Mouse (Mus musculus): ENCODE data around the gene Myl6b. TPM values are rescaled to one million over a fixed set of nuclear protein-coding genes. Genes with fewer than 3 reads are reported as not detected.
"Not testable (repeated sequence)": the region's sequence is repeated elsewhere in the genome, so short reads cannot be mapped to it uniquely, and the experiment has no call there.

Gene Myl6b
- polyA plus RNA-seq, 1 experiment from 2014 or later = 3.2 TPM

GRCm38 (mm10) chr10:128492633-128493311, 5.7 kb downstream of the Myl6b start:
- 13% methylated on average over 12 of the region's 12 CpGs for WGBS
- Histone ChIP-seq H3K4me3 (peak overlapping the region; percentile 69), H3K27ac (replicated peaks) (peak overlapping the region; percentile 99), H3K9ac (peak overlapping the region; percentile 92), H3K9me3 (no peaks in the 10 kb centered on the region), H3K27me3 (replicated peaks) (no peaks in the 10 kb centered on the region), H3K36me3 (peaks cover 47% of the 10 kb centered on the region), H3K4me1 (peaks cover 71% of the 10 kb centered on the region), H3K4me2 (peak overlapping the region; percentile 91)
- ATAC-seq (ENCODE audit: extremely low read depth, insufficient number of reproducible peaks, low FRiP score, low TSS enrichment) = peak; percentile 49; the same call in 1 of the 2 replicates

- peak overlapping the region; percentile 91 for H3K4me2 ChIP-seq
- H3K9me3 ChIP-seq; ATAC-seq (ENCODE audit: extremely low read depth, insufficient number of reproducible peaks, low FRiP score, low TSS enrichment); H3K27me3 ChIP-seq (replicated peaks): not testable (repeated sequence)
- peak overlapping the region; percentile 69 for H3K4me3 ChIP-seq
- H3K27ac ChIP-seq (replicated peaks) = peak overlapping the region; percentile 99
- WGBS = 21% methylated on average over 8 of the region's 8 CpGs
- peaks cover 65% of the 10 kb centered on the region for H3K4me1 ChIP-seq
- H3K9ac ChIP-seq = peak overlapping the region; percentile 92
- peaks cover 55% of the 10 kb centered on the region for H3K36me3 ChIP-seq
These were observed 6.4 kb downstream of the Myl6b start for GRCm38 (mm10) chr10:128492051-128492450.

- no peak for ATAC-seq (ENCODE audit: extremely low read depth, insufficient number of reproducible peaks, low FRiP score, low TSS enrichment)
- Histone ChIP-seq H3K4me2 (peak overlapping the region; percentile 91), H3K27me3 (replicated peaks) (no peaks in the 10 kb centered on the region), H3K27ac (replicated peaks) (peak overlapping the region; percentile 99), H3K4me3 (peak overlapping the region; percentile 69), H3K4me1 (peaks cover 59% of the 10 kb centered on the region), H3K9me3 (no peaks in the 10 kb centered on the region), H3K36me3 (peaks cover 60% of the 10 kb centered on the region), H3K9ac (peak overlapping the region; percentile 92)
- 24% methylated on average over 6 of the region's 6 CpGs for WGBS
These were observed 7.0 kb downstream of the Myl6b start for GRCm38 (mm10) chr10:128491495-128491894.

GRCm38 (mm10) chr10:128490912-128491311, 7.6 kb downstream of the Myl6b start:
- H3K9me3 ChIP-seq = no peaks in the 10 kb centered on the region
- peak overlapping the region; percentile 99 for H3K27ac ChIP-seq (replicated peaks)
- peak overlapping the region; percentile 92 for H3K9ac ChIP-seq
- peaks cover 53% of the 10 kb centered on the region for H3K4me1 ChIP-seq
- peaks cover 65% of the 10 kb centered on the region for H3K36me3 ChIP-seq
- no peaks in the 10 kb centered on the region for H3K27me3 ChIP-seq (replicated peaks)
- H3K4me3 ChIP-seq = peak overlapping the region; percentile 69
- peak overlapping the region; percentile 91 for H3K4me2 ChIP-seq
- WGBS = 34% methylated on average over 5 of the region's 5 CpGs
- no peak for ATAC-seq (ENCODE audit: extremely low read depth, insufficient number of reproducible peaks, low FRiP score, low TSS enrichment)

GRCm38 (mm10) chr10:128490232-128490631, 8.3 kb downstream of the Myl6b start:
- no peaks in the 10 kb centered on the region for H3K27me3 ChIP-seq (replicated peaks)
- ATAC-seq (ENCODE audit: extremely low read depth, insufficient number of reproducible peaks, low FRiP score, low TSS enrichment) = no peak
- peak overlapping the region; percentile 92 for H3K9ac ChIP-seq
- peaks cover 46% of the 10 kb centered on the region for H3K4me1 ChIP-seq
- WGBS = 26% methylated on average over 5 of the region's 5 CpGs
- 0 out of 2 replicates have a peak overlapping the region, but pooled peaks have one; percentile 69 for H3K4me3 ChIP-seq
- H3K4me2 ChIP-seq = peak overlapping the region; percentile 91
- H3K36me3 ChIP-seq = peaks cover 72% of the 10 kb centered on the region
- peak overlapping the region; percentile 99 for H3K27ac ChIP-seq (replicated peaks)
- no peaks in the 10 kb centered on the region for H3K9me3 ChIP-seq

- Histone ChIP-seq H3K4me3 (0 out of 2 replicates have a peak overlapping the region, but pooled peaks have one; percentile 69), H3K9ac (peak overlapping the region; percentile 92), H3K27ac (replicated peaks) (peak overlapping the region; percentile 99), H3K36me3 (peaks cover 76% of the 10 kb centered on the region), H3K4me1 (peaks cover 42% of the 10 kb centered on the region), H3K4me2 (peak overlapping the region; percentile 91), H3K9me3 (no peaks in the 10 kb centered on the region), H3K27me3 (replicated peaks) (no peaks in the 10 kb centered on the region)
- no peak for ATAC-seq (ENCODE audit: extremely low read depth, insufficient number of reproducible peaks, low FRiP score, low TSS enrichment)
- whole genome bisulfite sequencing = 39% methylated on average over 4 of the region's 4 CpGs
These were observed 8.7 kb downstream of the Myl6b start for GRCm38 (mm10) chr10:128489785-128490184.

- ATAC-seq (ENCODE audit: extremely low read depth, insufficient number of reproducible peaks, low FRiP score, low TSS enrichment) = no peak
- Histone ChIP-seq H3K4me2 (peak overlapping the region; percentile 91; the same call in 1 of the 2 replicates), H3K27ac (replicated peaks) (peak overlapping the region; percentile 99), H3K9me3 (no peaks in the 10 kb centered on the region), H3K4me3 (0 out of 2 replicates have a peak overlapping the region, but pooled peaks have one; percentile 69), H3K4me1 (peaks cover 38% of the 10 kb centered on the region), H3K36me3 (peaks cover 80% of the 10 kb centered on the region), H3K9ac (peak overlapping the region; percentile 92), H3K27me3 (replicated peaks) (no peaks in the 10 kb centered on the region)
- 57% methylated on average over 5 of the region's 5 CpGs for WGBS
These were observed 9.1 kb downstream of the Myl6b start for GRCm38 (mm10) chr10:128489380-128489779.

- ATAC-seq (ENCODE audit: extremely low read depth, insufficient number of reproducible peaks, low FRiP score, low TSS enrichment) = no peak
- Histone ChIP-seq H3K4me3 (no peak overlapping the region), H3K9me3 (no peaks in the 10 kb centered on the region), H3K9ac (0 out of 2 replicates have a peak overlapping the region, but pooled peaks have one; percentile 21), H3K4me1 (peaks cover 38% of the 10 kb centered on the region), H3K27ac (replicated peaks) (peak overlapping the region; percentile 20), H3K27me3 (replicated peaks) (no peaks in the 10 kb centered on the region), H3K4me2 (no peak overlapping the region), H3K36me3 (peaks cover 86% of the 10 kb centered on the region)
- WGBS = 83% methylated on average over 4 of the region's 4 CpGs
These were observed 9.7 kb downstream of the Myl6b start for GRCm38 (mm10) chr10:128488776-128489175.

GRCm38 (mm10) chr10:128487861-128488712, 10.4 kb downstream of the Myl6b start:
- Histone ChIP-seq H3K4me3 (no peak overlapping the region), H3K27me3 (replicated peaks) (no peaks in the 10 kb centered on the region), H3K4me1 (peaks cover 38% of the 10 kb centered on the region), H3K9ac (peak overlapping the region; percentile 21; the same call in 1 of the 2 replicates), H3K36me3 (peaks cover 93% of the 10 kb centered on the region), H3K4me2 (no peak overlapping the region), H3K9me3 (no peaks in the 10 kb centered on the region), H3K27ac (replicated peaks) (peak overlapping the region; percentile 20; the same call in 1 of the 2 replicates)
- ATAC-seq (ENCODE audit: extremely low read depth, insufficient number of reproducible peaks, low FRiP score, low TSS enrichment) = no peak
- 90% methylated on average over 22 of the region's 22 CpGs for WGBS

GRCm38 (mm10) chr10:128486370-128486769, 12.1 kb downstream of the Myl6b start:
- H3K27ac ChIP-seq (replicated peaks) = no peak overlapping the region
- peaks cover 99% of the 10 kb centered on the region for H3K36me3 ChIP-seq
- no peaks in the 10 kb centered on the region for H3K9me3 ChIP-seq
- no peaks in the 10 kb centered on the region for H3K27me3 ChIP-seq (replicated peaks)
- no peak for ATAC-seq (ENCODE audit: extremely low read depth, insufficient number of reproducible peaks, low FRiP score, low TSS enrichment)
- 73% methylated on average over 7 of the region's 7 CpGs for WGBS
- peaks cover 26% of the 10 kb centered on the region for H3K4me1 ChIP-seq
- H3K4me3 ChIP-seq = no peak overlapping the region
- no peak overlapping the region for H3K4me2 ChIP-seq
- no peak overlapping the region for H3K9ac ChIP-seq

- Histone ChIP-seq H3K27me3 (replicated peaks) (no peaks in the 10 kb centered on the region), H3K27ac (replicated peaks) (no peak overlapping the region), H3K9me3 (no peaks in the 10 kb centered on the region), H3K36me3 (peaks cover 98% of the 10 kb centered on the region), H3K4me1 (no peaks in the 10 kb centered on the region), H3K4me2 (no peak overlapping the region), H3K9ac (no peak overlapping the region), H3K4me3 (no peak overlapping the region)
- ATAC-seq (ENCODE audit: extremely low read depth, insufficient number of reproducible peaks, low FRiP score, low TSS enrichment) = no peak
- WGBS = 87% methylated on average over 12 of the region's 12 CpGs
These were observed 24.1 kb downstream of the Myl6b start for GRCm38 (mm10) chr10:128474366-128474765.
